Mouse (Mus musculus): ENCODE data around the gene Zfp873. TPM values are rescaled to one million over a fixed set of nuclear protein-coding genes. Genes with fewer than 3 reads are reported as not detected.
"Not testable (repeated sequence)": the region's sequence is repeated elsewhere in the genome, so short reads cannot be mapped to it uniquely, and the experiment has no call there.

The Zfp873 gene
- total RNA-seq (2017), result 16.6 TPM in 2 replicates

- ATAC-seq (ENCODE audit: extremely low read depth, insufficient number of reproducible peaks, low FRiP score, poor library complexity, severe bottlenecking), result peak; percentile 97
These were observed at the start of gene Zfp873 for GRCm38 (mm10) chr10:82047597-82048459. TSS of gene Zfp873 (plus strand) at chr10:82048123.

GRCm38 (mm10) chr10:82003209-82003608 lies 44.7 kb upstream of the Zfp873 start:
- not testable (repeated sequence) for ATAC-seq (ENCODE audit: extremely low read depth, insufficient number of reproducible peaks, low FRiP score, poor library complexity, severe bottlenecking)

- not testable (repeated sequence) for ATAC-seq (ENCODE audit: extremely low read depth, insufficient number of reproducible peaks, low FRiP score, poor library complexity, severe bottlenecking)
These were observed 43.1 kb upstream of the Zfp873 start for GRCm38 (mm10) chr10:82004822-82005221.

- no peak for ATAC-seq (ENCODE audit: extremely low read depth, insufficient number of reproducible peaks, low FRiP score, poor library complexity, severe bottlenecking)
These were observed 5.7 kb upstream of the Zfp873 start for GRCm38 (mm10) chr10:82042191-82042590.

- no peak for ATAC-seq (ENCODE audit: extremely low read depth, insufficient number of reproducible peaks, low FRiP score, poor library complexity, severe bottlenecking)
These were observed 1.3 kb upstream of the Zfp873 start for GRCm38 (mm10) chr10:82046603-82047002.

- not testable (repeated sequence) for ATAC-seq (ENCODE audit: extremely low read depth, insufficient number of reproducible peaks, low FRiP score, poor library complexity, severe bottlenecking)
These were observed 509 bp downstream of the Zfp873 start for GRCm38 (mm10) chr10:82048460-82048804.

GRCm38 (mm10) chr10:82082728-82083621 lies 35.1 kb downstream of the Zfp873 start, which contains the start of gene BC024063:
TSS of gene BC024063 (plus strand) at chr10:82083353.
- ATAC-seq (ENCODE audit: extremely low read depth, insufficient number of reproducible peaks, low FRiP score, poor library complexity, severe bottlenecking), result peak; percentile 88

- ATAC-seq (ENCODE audit: extremely low read depth, insufficient number of reproducible peaks, low FRiP score, poor library complexity, severe bottlenecking), result not testable (repeated sequence)
These were observed 35.7 kb downstream of the Zfp873 start for GRCm38 (mm10) chr10:82083622-82083971.

Other genes starting within 250 kb of the Zfp873 start
- gene Gm4767, start 235.9 kb upstream of the Zfp873 start, total RNA-seq (2017), result 1.0 and 2.8 TPM in 2 replicates
- 6.4 and 7.4 TPM in 2 replicates for gene Gm32687, start 184.2 kb upstream of the Zfp873 start, total RNA-seq (2017)
- gene Zfp781, start 117.6 kb upstream of the Zfp873 start, total RNA-seq (2017), result 2.7 and 6.1 TPM in 2 replicates
- gene BC024063, start 35.2 kb downstream of the Zfp873 start, total RNA-seq (2017), result 5.9 and 6.2 TPM in 2 replicates
- gene AU041133, start 79.9 kb downstream of the Zfp873 start, total RNA-seq (2017), result 15.1 and 16.9 TPM in 2 replicates
- 5.5 and 7.9 TPM in 2 replicates for gene Zfp938, start 193.2 kb downstream of the Zfp873 start, total RNA-seq (2017)